Mouse (Mus musculus) limb, embryonic 14.5 days (tissue): Measurements from ENCODE around the gene Gm20388. TPM values are rescaled to one million over a fixed set of nuclear protein-coding genes. Genes with fewer than 3 reads are reported as not detected.

ENCODE experiments used
- ATAC-seq: fragments of 200-750 bp; cut with Nextera tagmentation; 2 replicates; pipeline ENCODE4 v1.8.0; 2017; ENCODE audit warnings: low read depth, moderate number of reproducible peaks, moderate TSS enrichment; ENCODE audit not compliant: low FRiP score
- DNase-seq: peaks from one replicate; pipeline ENCODE4 v3.0.0-alpha.2; 2015; ENCODE audit warnings: low spot score
- H3K27ac ChIP-seq: fragments of 300-500 bp; sonication (generic); replicated peaks from 2 replicates; pipeline ENCODE4 v1.5.1; 2014; ENCODE audit warnings: low read depth, mild to moderate bottlenecking, low read length, moderate library complexity, mixed read lengths
- H3K27me3 ChIP-seq: fragments of 300-500 bp; sonication (generic); 2 replicates; pipeline ENCODE4 v1.6.1; 2014; ENCODE audit warnings: low read length, mixed read lengths; ENCODE audit not compliant: control insufficient read depth, insufficient read depth
- H3K36me3 ChIP-seq: fragments of 300-500 bp; sonication (generic); 2 replicates; pipeline ENCODE4 v1.6.1; 2014; ENCODE audit warnings: mild to moderate bottlenecking, low read length, moderate library complexity, mixed read lengths; ENCODE audit not compliant: control insufficient read depth, insufficient read depth
- H3K4me1 ChIP-seq: fragments of 300-500 bp; sonication (generic); 2 replicates; pipeline ENCODE4 v1.6.1; 2014; ENCODE audit warnings: antibody characterized with exemption, low read length, mixed read lengths; ENCODE audit not compliant: control insufficient read depth, insufficient read depth
- H3K4me2 ChIP-seq: fragments of 300-500 bp; sonication (generic); replicated peaks from 2 replicates; pipeline ENCODE4 v1.6.1; 2014; ENCODE audit warnings: low read depth, mild to moderate bottlenecking, low read length, moderate library complexity; ENCODE audit not compliant: severe bottlenecking
- H3K4me3 ChIP-seq: fragments of 300-500 bp; sonication (generic); replicated peaks from 2 replicates; pipeline ENCODE4 v1.5.1; 2014; ENCODE audit warnings: low read length
- H3K9ac ChIP-seq: fragments of 300-500 bp; sonication (generic); 2 replicates; pipeline ENCODE4 v1.6.1; 2014; ENCODE audit warnings: mild to moderate bottlenecking, low read depth, low read length, moderate library complexity; ENCODE audit not compliant: severe bottlenecking
- H3K9me3 ChIP-seq: fragments of 300-500 bp; sonication (generic); 2 replicates; pipeline ENCODE4 v1.6.1; 2016; ENCODE audit warnings: low read length; ENCODE audit not compliant: control insufficient read depth
- POLR2A ChIP-seq: fragments of 200-500 bp; IDR thresholded peaks from 2 replicates; pipeline ENCODE4 v1.8.0; 2012; ENCODE audit warnings: inconsistent platforms, mild to moderate bottlenecking, moderate library complexity, borderline replicate concordance; ENCODE audit not compliant: insufficient read depth, insufficient read length; ENCODE audit errors: extremely low read depth
- WGBS: fragments of 180-500 bp; shearing (Covaris S2); extraction: QIAGEN DNeasy Blood & Tissue Kit; methylation state at CpG from one replicate; pipeline ENCODE4 v1.1.7; 2014; 5-methylcytosine and 5-hydroxymethylcytosine counted together
- polyA plus RNA-seq, 2 experiments: library from polyadenylated mRNA; depleted of rRNA in 1 of 2; stranded (reverse) in 1 of 2; unstranded in 1 of 2; fragments of >200 nt; fragmentation: Nextera tagmentation in 1 of 2; extraction: Ambion mirVana in 1 of 2; gene quantifications; 2 replicates each; pipeline versions ENCODE4 v1.2.1 to v1.2.3; 2012 to 2014

Gm20388 gene
- polyA plus RNA-seq, 2 experiments: 1.9 to 49.9 TPM

DNA sequence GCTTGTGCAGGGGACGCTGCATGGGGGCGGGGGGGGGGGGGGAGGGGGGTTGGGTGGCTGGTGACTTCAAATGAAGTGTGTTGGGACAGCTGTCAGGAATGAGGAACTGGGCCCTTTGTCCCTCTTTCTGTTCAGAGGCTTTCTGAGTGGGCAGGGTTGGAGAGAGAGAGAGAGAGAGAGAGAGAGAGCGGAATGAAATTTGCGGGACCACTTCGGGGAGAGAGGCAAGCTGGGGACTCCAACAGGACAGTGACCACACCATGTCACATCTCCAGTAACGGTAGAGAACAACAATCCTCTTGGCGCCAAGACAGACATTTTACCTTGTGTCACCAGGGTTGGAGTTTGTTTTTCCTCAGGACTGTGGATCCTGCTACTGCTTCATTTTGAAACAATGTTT lies 1934.1 kb downstream of the Gm20388 start:
- H3K4me1 ChIP-seq: no peaks in the 10 kb centered on the region
- WGBS: 62% methylated on average over 7 of the region's 7 CpGs
- no peak overlapping the region for H3K4me2 ChIP-seq
- no peak overlapping the region for H3K4me3 ChIP-seq
- no peak for TF ChIP-seq POLR2A
- H3K27ac ChIP-seq: no peak overlapping the region
- no peak overlapping the region for H3K9ac ChIP-seq
- no peaks in the 10 kb centered on the region for H3K9me3 ChIP-seq
- DNase-seq (no peak), ATAC-seq (no peak)
- no peaks in the 10 kb centered on the region for H3K27me3 ChIP-seq
- H3K36me3 ChIP-seq: no peaks in the 10 kb centered on the region

DNA sequence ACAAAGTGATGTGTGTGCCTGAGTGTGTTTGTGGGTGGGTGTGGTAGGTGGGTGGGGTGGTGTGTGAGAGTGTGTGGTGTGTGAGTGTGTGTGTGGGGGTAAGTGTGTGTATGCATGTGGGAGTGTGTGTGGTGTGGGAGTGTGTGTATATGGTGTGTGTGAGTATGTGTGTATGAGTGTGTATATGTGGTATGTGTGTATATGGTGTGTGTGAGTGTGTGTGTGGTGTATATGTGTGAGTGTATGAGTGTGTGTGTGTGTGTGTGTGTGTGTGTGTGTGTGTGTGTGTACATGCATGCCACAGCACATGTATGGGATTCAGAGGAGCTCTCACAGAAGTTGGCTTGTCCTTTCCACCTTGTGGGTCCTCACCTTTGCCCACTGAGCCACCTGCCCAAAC lies 1936.2 kb downstream of the Gm20388 start:
- Histone ChIP-seq H3K36me3 (no peaks in the 10 kb centered on the region), H3K9ac (no peak overlapping the region), H3K4me1 (peaks cover 5% of the 10 kb centered on the region; the same call in 1 of the 2 replicates), H3K4me3 (no peak overlapping the region), H3K9me3 (no peaks in the 10 kb centered on the region), H3K4me2 (no peak overlapping the region), H3K27me3 (no peaks in the 10 kb centered on the region), H3K27ac (no peak overlapping the region)
- no peak for DNase-seq
- ATAC-seq: no peak
- no peak for TF ChIP-seq POLR2A

- Histone ChIP-seq H3K4me2 (no peak overlapping the region), H3K36me3 (no peaks in the 10 kb centered on the region), H3K9me3 (no peaks in the 10 kb centered on the region), H3K4me1 (peaks cover 5% of the 10 kb centered on the region; the same call in 1 of the 2 replicates), H3K4me3 (no peak overlapping the region), H3K9ac (no peak overlapping the region), H3K27me3 (no peaks in the 10 kb centered on the region), H3K27ac (no peak overlapping the region)
- TF ChIP-seq POLR2A: no peak
- DNase-seq: no peak
- WGBS: 79% methylated on average over 10 of the region's 10 CpGs
- ATAC-seq: no peak
These were observed 1936.7 kb downstream of the Gm20388 start for GRCm38 (mm10) chr8:121847261-121847822.

DNA sequence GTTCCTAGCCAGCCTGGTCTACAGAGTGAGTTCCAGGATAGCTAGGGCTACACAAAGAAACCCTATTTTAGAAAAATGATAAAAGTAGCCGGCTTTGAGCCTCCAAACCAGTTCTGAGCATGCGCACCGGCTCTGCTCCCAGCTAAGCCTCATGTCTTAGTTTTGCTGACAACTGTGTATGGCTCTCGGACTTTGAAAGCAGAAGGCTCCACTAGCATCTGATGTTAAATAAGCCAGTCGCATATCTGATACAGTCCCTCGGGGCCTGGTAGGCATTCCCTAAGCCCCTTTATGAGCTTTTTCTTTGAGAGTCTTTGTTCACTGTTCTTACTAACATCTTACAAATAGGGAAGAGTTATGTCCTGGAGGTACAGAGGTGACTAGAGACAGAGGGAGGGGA lies 1937.3 kb downstream of the Gm20388 start:
- Histone ChIP-seq H3K4me1 (peaks cover 5% of the 10 kb centered on the region; the same call in 1 of the 2 replicates), H3K27me3 (no peaks in the 10 kb centered on the region), H3K4me3 (no peak overlapping the region), H3K4me2 (no peak overlapping the region), H3K9me3 (no peaks in the 10 kb centered on the region), H3K36me3 (no peaks in the 10 kb centered on the region), H3K9ac (no peak overlapping the region), H3K27ac (no peak overlapping the region)
- no peak for DNase-seq
- TF ChIP-seq POLR2A: no peak
- no peak for ATAC-seq
- WGBS: 63% methylated on average over 6 of the region's 6 CpGs

DNA sequence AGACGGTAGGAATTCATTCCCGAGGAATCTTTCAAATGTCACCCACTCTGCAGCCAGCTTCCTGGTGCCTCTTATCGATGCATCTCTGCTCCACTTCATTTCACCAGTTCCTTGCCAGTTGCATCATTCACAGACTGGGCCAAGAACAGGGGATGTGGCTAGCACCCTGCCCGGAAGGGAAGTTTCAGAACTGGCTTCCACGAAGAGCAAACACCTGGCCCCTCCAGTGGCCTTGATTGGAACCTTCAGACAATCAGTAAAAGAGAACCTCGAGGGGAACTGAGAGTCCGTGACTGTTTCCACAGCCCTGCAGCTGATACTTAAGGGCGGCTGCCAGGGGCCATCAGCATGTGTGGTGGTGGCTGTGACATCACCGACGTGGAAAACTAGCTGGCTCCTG lies 1937.9 kb downstream of the Gm20388 start:
- Histone ChIP-seq H3K9ac (no peak overlapping the region), H3K36me3 (no peaks in the 10 kb centered on the region), H3K4me2 (no peak overlapping the region), H3K4me3 (no peak overlapping the region), H3K4me1 (peaks cover 5% of the 10 kb centered on the region; the same call in 1 of the 2 replicates), H3K27ac (no peak overlapping the region), H3K27me3 (no peaks in the 10 kb centered on the region), H3K9me3 (no peaks in the 10 kb centered on the region)
- no peak for ATAC-seq
- no peak for TF ChIP-seq POLR2A
- WGBS: 57% methylated on average over 10 of the region's 10 CpGs
- DNase-seq: no peak

GRCm38 (mm10) chr8:121849303-121849702 lies 1938.7 kb downstream of the Gm20388 start:
- Histone ChIP-seq H3K27ac (no peak overlapping the region), H3K9me3 (no peaks in the 10 kb centered on the region), H3K4me1 (peaks cover 5% of the 10 kb centered on the region; the same call in 1 of the 2 replicates), H3K27me3 (no peaks in the 10 kb centered on the region), H3K36me3 (no peaks in the 10 kb centered on the region), H3K4me2 (no peak overlapping the region), H3K9ac (no peak overlapping the region), H3K4me3 (no peak overlapping the region)
- no peak for DNase-seq
- no peak for ATAC-seq
- TF ChIP-seq POLR2A: no peak
- 63% methylated on average over 9 of the region's 9 CpGs for WGBS
